ENCODE assay signal across 8 mouse cellular contexts in the genomic region with DNA sequence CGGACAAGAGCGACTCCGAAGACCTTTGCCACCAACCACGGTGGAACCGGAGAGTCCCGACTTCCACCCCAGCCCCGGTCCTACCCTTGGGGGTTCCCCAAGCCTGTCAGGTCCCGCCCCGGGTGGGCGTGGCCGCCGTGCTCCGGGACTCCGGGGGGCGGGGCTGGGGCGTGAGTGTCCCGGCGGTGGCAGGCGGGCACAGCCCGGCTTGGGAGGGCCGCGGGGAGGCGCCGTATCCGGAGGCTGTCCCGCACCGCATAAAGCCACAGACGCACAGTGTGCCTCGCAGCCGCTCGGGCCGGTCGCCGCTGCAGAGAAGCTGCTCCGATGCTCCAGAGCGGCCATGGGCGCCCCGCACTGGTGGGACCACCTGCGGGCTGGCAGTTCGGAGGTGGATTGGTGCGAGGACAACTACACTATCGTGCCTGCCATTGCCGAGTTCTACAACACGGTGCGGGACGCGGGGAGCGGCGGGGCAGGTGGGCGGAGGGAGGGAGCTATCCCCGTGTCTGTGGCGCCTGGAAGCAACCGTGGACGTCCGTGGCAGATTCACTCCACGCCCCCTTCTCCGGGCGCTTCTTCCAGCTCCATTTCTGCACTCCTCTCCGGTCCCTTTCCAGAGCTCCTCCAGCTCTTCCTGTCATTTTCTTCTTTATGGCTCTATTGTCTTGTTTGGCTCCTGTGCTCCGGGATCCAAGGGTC. TPM values are rescaled to one million over a fixed set of nuclear protein-coding genes. Genes with fewer than 3 reads are reported as not detected.
DNase-seq lines count a peak whose midpoint lies in the region; ATAC-seq and TF ChIP-seq lines count a peak whose summit lies in the region.

Gene Acer2 (plus strand): TSS at position 251 of the 702 bp plus-strand sequence.

- H3K9me3 ChIP-seq in hindbrain, postnatal 0 days (ENCODE audit: low read length): no peaks in the 10 kb centered on the region

- no peak for TF ChIP-seq CTCF in cortical plate, adult 2 months (IDR thresholded peaks at IDR 0.05; ENCODE audit: extremely low read depth, insufficient read depth, low read length)
- no peak for TF ChIP-seq CTCF in hindbrain, postnatal 0 days (IDR thresholded peaks at IDR 0.05; ENCODE audit: low read depth)

- H3K36me3 ChIP-seq in hindbrain, postnatal 0 days (ENCODE audit: insufficient read depth, low read length): no peaks in the 10 kb centered on the region

- no peaks in the 10 kb centered on the region for H3K27me3 ChIP-seq in hindbrain, postnatal 0 days (ENCODE audit: insufficient read depth, low read length)

- 1% methylated on average over 54 of the region's 60 CpGs for WGBS in hindbrain, postnatal 0 days

- H3K27ac ChIP-seq in cortical plate, adult 2 months (ENCODE audit: insufficient read depth, low read length): no peak within 1 kb of the TSS
- H3K27ac ChIP-seq in hindbrain, postnatal 0 days: no peak within 1 kb of the TSS

- DNase-seq in gastrocnemius, postnatal 10 days: peak; percentile 93
- DNase-seq in hindbrain, postnatal 0 days (ENCODE audit: low spot score): peak; percentile 74
- peak; percentile 75 to 76 for DNase-seq in left cerebral cortex, adult 18-20 months (ENCODE audit: low spot score in 2 of 2)
- DNase-seq in lung, postnatal 4 days: peak; percentile 94 to 96
- DNase-seq in retina, embryonic 14.5 days (ENCODE audit: low spot score): peak; percentile 81
- peak; percentile 93 to 94 for DNase-seq in thymus, postnatal 36 days

- H3K4me1 ChIP-seq in cortical plate, adult 2 months (ENCODE audit: control insufficient read depth, insufficient read depth, low read length): no peaks in the 10 kb centered on the region; the same call in 1 of the 2 replicates
- no peaks in the 10 kb centered on the region for H3K4me1 ChIP-seq in hindbrain, postnatal 0 days (ENCODE audit: insufficient read depth, low read length)

- peak within 1 kb of the TSS; percentile 53 for H3K9ac ChIP-seq in hindbrain, postnatal 0 days (replicated peaks; ENCODE audit: low read length)

- H3K4me3 ChIP-seq in cortical plate, adult 2 months (ENCODE audit: insufficient read depth, low read length): peak within 1 kb of the TSS; percentile 64
- H3K4me3 ChIP-seq in hindbrain, postnatal 0 days (ENCODE audit: low read length): peak within 1 kb of the TSS; percentile 65

- TF ChIP-seq POLR2A in cortical plate, adult 2 months (IDR thresholded peaks at IDR 0.05; ENCODE audit: extremely low read depth, insufficient read depth, low read length): peak; percentile 49

- peak; percentile 91 for ATAC-seq in activated CD4-positive, CD25-positive, alpha-beta regulatory T cell, adult 4 months
- peak; percentile 88 for ATAC-seq in hindbrain, postnatal 0 days

- peak within 1 kb of the TSS; percentile 97 for H3K4me2 ChIP-seq in hindbrain, postnatal 0 days (ENCODE audit: low read depth, low read length)

RNA-seq across cellular contexts. Expression of gene Acer2, which starts in this region (rescaled TPM):
- polyA plus RNA-seq in activated CD4-positive, CD25-positive, alpha-beta regulatory T cell, adult 4 months (2017; shearing (Covaris generic)): 1 to 10 TPM; 5.8 to 6.4 TPM
- 6.3 and 7.2 TPM in 2 replicates for polyA plus RNA-seq in cortical plate, adult 2 months (2012; rRNA removed)
- 1 to 10 TPM; 1.6 to 2.7 TPM for total RNA-seq in gastrocnemius, postnatal 10 days (2021)
- 8.7 and 9.6 TPM in 2 replicates for total RNA-seq in hindbrain, postnatal 0 days (2014; rRNA removed)
- polyA plus RNA-seq in hindbrain, postnatal 0 days (2015; fragmentation: Nextera tagmentation; extraction: Ambion mirVana): 8.9 and 9.5 TPM in 2 replicates
- 1 to 10 TPM; 4.4 to 9.5 TPM for total RNA-seq in left cerebral cortex, adult 18-20 months (2021)
